Mouse (Mus musculus): ENCODE data around the gene Ap3d1. TPM values are rescaled to one million over a fixed set of nuclear protein-coding genes. Genes with fewer than 3 reads are reported as not detected.

Ap3d1 gene
- polyA plus RNA-seq, 1 experiment = 68.0 TPM

DNA sequence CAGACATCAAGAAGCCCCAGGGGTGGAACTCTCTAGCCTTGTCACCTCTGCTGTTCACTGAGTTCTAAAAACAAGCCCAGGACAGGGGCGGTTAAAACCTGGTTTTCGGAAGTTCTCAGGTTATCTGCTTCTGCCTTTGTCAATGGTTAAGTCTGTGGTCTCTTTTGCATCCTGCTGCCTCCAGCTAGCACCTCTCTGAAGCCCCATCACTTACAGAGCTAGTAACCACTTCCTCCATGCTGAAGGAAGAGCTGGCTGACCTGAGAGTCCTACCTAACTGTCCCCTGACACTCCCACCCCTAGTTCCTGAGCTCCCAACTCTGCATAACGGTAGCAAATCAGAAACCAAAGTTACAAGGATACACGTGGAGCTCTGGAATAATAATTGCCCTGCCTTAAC, 41.3 kb downstream of the Ap3d1 start:
- H3ac ChIP-seq (ENCODE audit: control insufficient read depth, insufficient read length) = no peak overlapping the region
- TF ChIP-seq MAX (IDR thresholded peaks at IDR 0.05; ENCODE audit: low read depth) (no peak), TCF3 (IDR thresholded peaks at IDR 0.05; ENCODE audit: insufficient read length, low read depth) (no peak), MYOD1 (IDR thresholded peaks at IDR 0.05; ENCODE audit: control insufficient read depth in 1 of 3, insufficient read length in 2 of 3, low read depth in 2 of 3) (no peak), POLR2AphosphoS2 (IDR thresholded peaks at IDR 0.05; ENCODE audit: insufficient read length, low read depth) (no peak), SRF (IDR thresholded peaks at IDR 0.05; ENCODE audit: control insufficient read depth, insufficient read length, low read depth) (no peak), REST (IDR thresholded peaks at IDR 0.05; ENCODE audit: insufficient read depth, insufficient read length) (no peak), MYOG (IDR thresholded peaks at IDR 0.05; ENCODE audit: control insufficient read depth in 1 of 3, insufficient read depth in 1 of 3, insufficient read length in 2 of 3, low read depth in 2 of 3) (no peak), POLR2A (IDR thresholded peaks at IDR 0.05; ENCODE audit: insufficient read length, low read depth) (no peak), E2F4 (IDR thresholded peaks at IDR 0.05; ENCODE audit: insufficient read depth) (no peak), CEBPB (IDR thresholded peaks at IDR 0.05; ENCODE audit: insufficient read depth, poor library complexity, severe bottlenecking) (no peak), USF1 (IDR thresholded peaks at IDR 0.05; ENCODE audit: low read depth) (no peak), TCF12 (IDR thresholded peaks at IDR 0.05; ENCODE audit: insufficient read depth, poor library complexity, severe bottlenecking) (no peak)
- peaks cover 26% of the 10 kb centered on the region for H3K79me2 ChIP-seq (ENCODE audit: control insufficient read depth, insufficient read depth)
- H3K4me2 ChIP-seq (ENCODE audit: low read depth) = peak overlapping the region; percentile 71
- H3K27me3 ChIP-seq (ENCODE audit: control insufficient read depth, insufficient read depth, insufficient read length) = no peaks in the 10 kb centered on the region
- peak overlapping the region; percentile 60 for H3K4me3 ChIP-seq
- peaks cover 4% of the 10 kb centered on the region for H3K36me3 ChIP-seq (ENCODE audit: control insufficient read depth, insufficient read depth)

DNA sequence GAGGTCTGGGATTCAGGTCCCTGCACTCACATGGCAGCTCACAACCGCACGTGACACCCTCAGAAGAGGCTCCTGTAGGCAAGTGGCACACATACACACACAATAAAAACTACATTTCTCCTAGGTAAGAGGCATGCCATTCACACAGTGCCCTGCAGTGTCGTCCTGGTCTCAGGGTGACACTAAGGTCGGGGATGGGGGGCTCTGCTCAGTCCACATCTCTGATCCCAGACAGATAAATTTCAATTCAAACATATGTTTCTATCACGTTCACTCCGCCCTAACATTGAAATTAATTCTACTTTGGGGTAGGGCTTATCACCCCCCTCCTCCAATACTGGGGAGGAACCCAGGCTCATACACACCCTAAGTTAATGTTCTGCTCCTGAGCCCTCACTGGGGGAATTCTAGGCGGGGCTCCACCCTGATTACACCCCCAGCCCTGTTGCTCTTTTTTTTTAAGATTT, 42.0 kb downstream of the Ap3d1 start:
- Histone ChIP-seq H3K27me3 (ENCODE audit: control insufficient read depth, insufficient read depth, insufficient read length) (no peaks in the 10 kb centered on the region), H3K4me2 (ENCODE audit: low read depth) (peak overlapping the region; percentile 71), H3K4me3 (no peak overlapping the region), H3K79me2 (ENCODE audit: control insufficient read depth, insufficient read depth) (peaks cover 26% of the 10 kb centered on the region), H3ac (ENCODE audit: control insufficient read depth, insufficient read length) (no peak overlapping the region), H3K36me3 (ENCODE audit: control insufficient read depth, insufficient read depth) (peaks cover 4% of the 10 kb centered on the region)
- TF ChIP-seq MYOD1 (IDR thresholded peaks at IDR 0.05; ENCODE audit: control insufficient read depth in 1 of 3, insufficient read length in 2 of 3, low read depth in 2 of 3) (no peak), E2F4 (IDR thresholded peaks at IDR 0.05; ENCODE audit: insufficient read depth) (no peak), USF1 (IDR thresholded peaks at IDR 0.05; ENCODE audit: low read depth) (no peak), SRF (IDR thresholded peaks at IDR 0.05; ENCODE audit: control insufficient read depth, insufficient read length, low read depth) (no peak), MAX (IDR thresholded peaks at IDR 0.05; ENCODE audit: low read depth) (no peak), POLR2A (IDR thresholded peaks at IDR 0.05; ENCODE audit: insufficient read length, low read depth) (no peak), TCF12 (IDR thresholded peaks at IDR 0.05; ENCODE audit: insufficient read depth, poor library complexity, severe bottlenecking) (no peak), POLR2AphosphoS2 (IDR thresholded peaks at IDR 0.05; ENCODE audit: insufficient read length, low read depth) (no peak), TCF3 (IDR thresholded peaks at IDR 0.05; ENCODE audit: insufficient read length, low read depth) (no peak), CEBPB (IDR thresholded peaks at IDR 0.05; ENCODE audit: insufficient read depth, poor library complexity, severe bottlenecking) (no peak), REST (IDR thresholded peaks at IDR 0.05; ENCODE audit: insufficient read depth, insufficient read length) (no peak), MYOG (IDR thresholded peaks at IDR 0.05; ENCODE audit: control insufficient read depth in 1 of 3, insufficient read depth in 1 of 3, insufficient read length in 2 of 3, low read depth in 2 of 3) (no peak)

DNA sequence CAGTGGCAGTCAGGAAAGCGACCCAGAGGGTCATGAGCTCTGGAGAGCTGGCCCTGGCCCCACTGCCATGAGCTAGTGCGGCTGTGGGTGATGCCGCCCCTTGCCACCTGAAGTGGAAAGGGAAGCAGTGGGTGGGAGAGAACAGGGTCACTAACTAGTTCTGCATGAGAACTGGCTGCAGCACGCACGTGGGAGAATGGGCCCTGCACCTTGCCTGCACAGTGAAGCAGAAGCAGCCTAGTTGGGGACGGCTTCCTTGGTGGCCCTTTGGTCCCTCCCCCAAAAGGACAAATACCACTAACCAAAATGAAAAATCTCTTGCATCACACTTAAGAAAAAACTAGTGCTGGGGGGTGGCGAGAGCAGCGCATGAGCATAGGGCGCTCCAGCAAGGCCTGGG, 43.5 kb downstream of the Ap3d1 start:
- Histone ChIP-seq H3K4me3 (no peak overlapping the region), H3K79me2 (ENCODE audit: control insufficient read depth, insufficient read depth) (peaks cover 26% of the 10 kb centered on the region), H3K36me3 (ENCODE audit: control insufficient read depth, insufficient read depth) (peaks cover 4% of the 10 kb centered on the region), H3ac (ENCODE audit: control insufficient read depth, insufficient read length) (no peak overlapping the region), H3K27me3 (ENCODE audit: control insufficient read depth, insufficient read depth, insufficient read length) (no peaks in the 10 kb centered on the region), H3K4me2 (ENCODE audit: low read depth) (no peak overlapping the region)
- TF ChIP-seq MYOD1 (IDR thresholded peaks at IDR 0.05; ENCODE audit: control insufficient read depth in 1 of 3, insufficient read length in 2 of 3, low read depth in 2 of 3) = no peak
- no peak for TF ChIP-seq TCF3 (IDR thresholded peaks at IDR 0.05; ENCODE audit: insufficient read length, low read depth)
- no peak for TF ChIP-seq SRF (IDR thresholded peaks at IDR 0.05; ENCODE audit: control insufficient read depth, insufficient read length, low read depth)
- no peak for TF ChIP-seq POLR2A (IDR thresholded peaks at IDR 0.05; ENCODE audit: insufficient read length, low read depth)
- no peak for TF ChIP-seq USF1 (IDR thresholded peaks at IDR 0.05; ENCODE audit: low read depth)
- TF ChIP-seq CEBPB (IDR thresholded peaks at IDR 0.05; ENCODE audit: insufficient read depth, poor library complexity, severe bottlenecking) = no peak
- no peak for TF ChIP-seq POLR2AphosphoS2 (IDR thresholded peaks at IDR 0.05; ENCODE audit: insufficient read length, low read depth)
- TF ChIP-seq MYOG (IDR thresholded peaks at IDR 0.05; ENCODE audit: control insufficient read depth in 1 of 3, insufficient read depth in 1 of 3, insufficient read length in 2 of 3, low read depth in 2 of 3) = no peak
- TF ChIP-seq TCF12 (IDR thresholded peaks at IDR 0.05; ENCODE audit: insufficient read depth, poor library complexity, severe bottlenecking) = no peak
- no peak for TF ChIP-seq REST (IDR thresholded peaks at IDR 0.05; ENCODE audit: insufficient read depth, insufficient read length)
- TF ChIP-seq E2F4 (IDR thresholded peaks at IDR 0.05; ENCODE audit: insufficient read depth) = no peak
- TF ChIP-seq MAX (IDR thresholded peaks at IDR 0.05; ENCODE audit: low read depth) = no peak

DNA sequence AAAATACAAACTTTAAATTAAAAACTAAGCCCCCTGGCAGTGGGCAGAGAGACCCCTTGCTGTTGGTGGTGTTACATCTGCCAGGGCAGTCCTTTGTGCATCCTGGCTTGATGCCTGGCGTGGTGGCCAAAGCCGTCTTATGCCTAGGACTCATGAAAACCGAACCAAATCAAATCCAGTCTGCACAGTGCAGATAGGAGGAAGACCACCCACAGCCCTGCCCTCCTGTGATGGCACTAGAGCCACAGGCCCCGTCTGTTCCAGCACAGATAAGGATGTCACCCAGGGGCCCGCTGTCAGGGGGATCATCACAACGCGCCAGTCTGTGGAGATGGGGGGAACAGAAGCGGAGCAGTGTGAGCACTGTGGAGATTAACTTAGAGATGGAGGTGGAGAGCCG, 44.3 kb downstream of the Ap3d1 start:
- H3K4me3 ChIP-seq = no peak overlapping the region
- H3K27me3 ChIP-seq (ENCODE audit: control insufficient read depth, insufficient read depth, insufficient read length) = no peaks in the 10 kb centered on the region
- peaks cover 4% of the 10 kb centered on the region for H3K36me3 ChIP-seq (ENCODE audit: control insufficient read depth, insufficient read depth)
- H3ac ChIP-seq (ENCODE audit: control insufficient read depth, insufficient read length) = no peak overlapping the region
- H3K4me2 ChIP-seq (ENCODE audit: low read depth) = no peak overlapping the region
- H3K79me2 ChIP-seq (ENCODE audit: control insufficient read depth, insufficient read depth) = peaks cover 26% of the 10 kb centered on the region
- TF ChIP-seq USF1 (IDR thresholded peaks at IDR 0.05; ENCODE audit: low read depth) (no peak), REST (IDR thresholded peaks at IDR 0.05; ENCODE audit: insufficient read depth, insufficient read length) (no peak), POLR2A (IDR thresholded peaks at IDR 0.05; ENCODE audit: insufficient read length, low read depth) (no peak), E2F4 (IDR thresholded peaks at IDR 0.05; ENCODE audit: insufficient read depth) (no peak), SRF (IDR thresholded peaks at IDR 0.05; ENCODE audit: control insufficient read depth, insufficient read length, low read depth) (no peak), TCF3 (IDR thresholded peaks at IDR 0.05; ENCODE audit: insufficient read length, low read depth) (no peak), TCF12 (IDR thresholded peaks at IDR 0.05; ENCODE audit: insufficient read depth, poor library complexity, severe bottlenecking) (no peak), POLR2AphosphoS2 (IDR thresholded peaks at IDR 0.05; ENCODE audit: insufficient read length, low read depth) (no peak), MAX (IDR thresholded peaks at IDR 0.05; ENCODE audit: low read depth) (no peak), MYOG (IDR thresholded peaks at IDR 0.05; ENCODE audit: control insufficient read depth in 1 of 3, insufficient read depth in 1 of 3, insufficient read length in 2 of 3, low read depth in 2 of 3) (no peak), CEBPB (IDR thresholded peaks at IDR 0.05; ENCODE audit: insufficient read depth, poor library complexity, severe bottlenecking) (no peak), MYOD1 (IDR thresholded peaks at IDR 0.05; ENCODE audit: control insufficient read depth in 1 of 3, insufficient read length in 2 of 3, low read depth in 2 of 3) (no peak)

Data from myocyte (in vitro differentiated cells).